Mouse (Mus musculus): Measurements from ENCODE around the gene Jdp2.

The Jdp2 gene

GRCm38 (mm10) chr12:85598611-85599477, at the start of gene Jdp2:
Jdp2 (plus strand) TSS chr12:85599027.
- under 1% methylated on average over 81 of the region's 90 CpGs for WGBS

GRCm38 (mm10) chr12:85549661-85550060, 49.2 kb upstream of the Jdp2 start:
- WGBS = 82% methylated on average over 8 of the region's 8 CpGs

DNA sequence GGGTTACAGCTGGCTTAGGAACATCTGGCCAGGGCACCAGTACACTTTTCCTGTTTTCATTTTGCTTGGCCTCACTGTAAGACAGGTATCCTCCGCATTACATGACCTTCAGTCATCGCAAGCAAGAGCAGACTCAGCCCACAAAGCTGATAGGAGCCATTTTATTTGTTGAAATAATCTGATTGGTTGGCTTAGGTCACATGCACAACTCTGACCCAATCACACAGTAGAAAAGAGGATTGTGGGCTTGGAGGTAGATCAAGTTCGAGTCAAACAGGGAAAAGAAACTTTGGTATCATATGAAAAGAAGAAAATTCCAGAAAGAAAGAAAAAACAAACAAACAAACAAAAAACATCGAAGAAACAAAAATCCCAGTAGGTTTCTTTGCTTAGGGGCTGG, 48.4 kb upstream of the Jdp2 start:
- WGBS = 88% methylated on average over 4 of the region's 4 CpGs

- 68% methylated on average over 10 of the region's 10 CpGs for WGBS
Measured at GRCm38 (mm10) chr12:85559299-85559698, 39.5 kb upstream of the Jdp2 start.

DNA sequence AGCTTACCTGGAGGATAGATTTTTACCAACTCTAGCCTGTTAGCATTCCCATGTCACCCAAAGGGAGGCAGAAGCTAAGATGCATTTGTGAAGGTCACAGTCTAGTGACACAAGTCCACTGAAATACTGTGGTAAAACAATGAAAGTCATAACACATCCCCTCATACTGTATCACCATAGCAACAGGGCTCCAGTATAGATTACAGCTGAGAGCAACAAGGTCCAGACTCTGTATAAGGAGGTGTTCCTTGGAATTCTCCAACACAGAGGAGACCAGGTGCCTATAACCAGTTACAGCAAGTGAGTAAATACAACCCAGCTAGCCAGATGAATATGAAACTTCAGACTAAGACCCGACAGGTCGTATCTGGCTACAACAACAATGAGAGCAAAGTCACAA, 33.4 kb upstream of the Jdp2 start:
- WGBS = 91% methylated on average over 2 of the region's 2 CpGs

DNA sequence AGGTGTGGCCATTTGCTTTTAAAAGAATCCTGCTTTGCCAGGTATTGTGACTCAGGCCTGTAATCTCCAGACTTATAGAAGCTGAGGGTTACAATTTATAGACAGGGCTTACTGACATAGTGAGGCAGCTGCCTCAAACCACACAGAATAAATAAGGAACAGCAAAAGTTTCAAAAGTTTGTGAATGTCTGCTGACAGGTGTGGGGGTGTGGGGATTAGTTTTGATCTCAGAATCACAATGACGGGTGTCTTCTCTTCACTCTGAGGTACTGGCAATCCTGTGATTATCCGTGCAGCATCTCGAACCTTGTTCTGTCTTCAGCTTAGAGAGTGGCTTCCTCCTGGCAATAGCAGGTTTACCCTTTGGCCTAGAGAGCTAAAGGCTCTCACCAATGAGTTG, 30.5 kb upstream of the Jdp2 start:
- WGBS = 94% methylated on average over 3 of the region's 3 CpGs

DNA sequence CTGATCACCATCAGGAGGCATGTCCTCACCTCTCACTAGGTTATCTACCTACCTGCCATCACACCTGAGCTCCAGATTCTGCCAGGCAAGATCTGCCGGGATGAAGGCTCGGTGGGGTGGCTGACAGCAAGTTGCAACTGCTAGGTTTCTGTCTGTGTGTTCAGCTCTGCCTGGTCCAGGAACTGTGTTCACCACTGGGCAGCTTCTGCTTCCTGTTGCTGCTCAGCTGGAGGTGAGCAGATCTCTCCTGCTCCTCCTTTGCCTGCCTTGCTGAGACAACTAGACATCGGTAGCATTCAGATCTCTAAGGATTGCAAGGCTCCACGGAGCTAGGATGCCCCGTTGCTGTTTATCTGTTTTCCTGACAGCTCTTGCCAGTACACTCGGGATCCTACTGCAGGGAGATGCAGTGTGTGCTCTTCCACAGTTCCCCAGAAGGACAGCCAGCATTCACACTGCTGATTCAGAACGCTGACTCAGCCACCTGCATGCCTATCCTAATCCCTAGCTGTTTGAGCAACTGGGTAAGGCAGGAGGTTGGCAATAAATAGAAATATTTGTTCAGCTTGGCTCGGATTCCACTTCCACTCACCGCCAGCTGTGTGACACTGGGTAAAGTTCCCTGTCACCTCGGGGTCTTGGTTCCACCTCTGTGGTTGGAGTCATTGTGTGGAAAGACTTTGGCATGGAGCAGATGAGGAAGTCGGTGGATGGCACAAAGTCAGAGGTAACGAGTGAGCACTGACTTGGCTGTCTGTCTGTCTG, 29.3 kb upstream of the Jdp2 start:
- 33% methylated on average over 12 of the region's 12 CpGs for WGBS

- WGBS = 83% methylated on average over 1 of the region's 1 CpGs
Measured at GRCm38 (mm10) chr12:85570158-85570540, 28.7 kb upstream of the Jdp2 start.

DNA sequence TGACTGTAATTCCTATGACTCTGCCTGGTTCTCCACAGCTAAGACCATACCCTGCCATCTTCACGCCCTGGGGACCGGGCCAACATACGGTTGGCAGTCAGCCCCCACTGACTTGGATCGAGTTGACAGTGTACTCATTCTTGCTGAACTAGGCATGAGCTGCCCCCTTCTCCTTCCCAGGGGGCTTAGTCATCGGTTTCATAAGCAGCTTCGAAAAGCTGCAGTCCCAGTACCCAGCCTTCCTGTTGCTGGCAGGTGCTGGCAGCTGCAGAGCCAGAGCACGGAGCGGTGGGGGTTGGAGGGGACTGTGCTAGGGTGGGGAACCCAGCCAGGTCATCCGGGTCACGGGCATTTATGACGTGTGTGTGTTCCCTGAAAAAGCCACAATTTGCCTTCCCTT, 27.5 kb upstream of the Jdp2 start:
- WGBS = 24% methylated on average over 11 of the region's 11 CpGs

DNA sequence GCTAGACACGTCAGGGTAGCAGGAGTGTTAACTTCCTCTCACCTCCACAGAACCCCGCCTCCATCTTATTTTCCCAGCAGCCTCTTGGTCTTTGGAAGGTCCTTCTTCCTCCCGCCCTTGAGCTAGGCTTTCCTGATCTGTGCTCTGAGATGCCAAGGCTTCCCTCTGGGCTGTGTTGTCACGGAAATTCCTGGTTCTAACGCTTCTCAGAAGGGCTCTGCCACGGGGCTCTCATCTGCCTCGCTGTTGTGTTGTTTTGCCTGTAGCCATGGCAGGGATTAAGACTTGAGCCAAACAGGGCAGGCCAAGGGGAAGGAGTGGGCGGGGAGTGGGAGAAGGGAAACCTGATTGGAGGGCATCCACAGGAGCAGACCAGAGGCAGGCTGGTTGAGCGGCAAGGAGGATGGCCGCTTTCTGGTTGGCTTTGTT, 26.8 kb upstream of the Jdp2 start:
- 39% methylated on average over 10 of the region's 10 CpGs for WGBS

DNA sequence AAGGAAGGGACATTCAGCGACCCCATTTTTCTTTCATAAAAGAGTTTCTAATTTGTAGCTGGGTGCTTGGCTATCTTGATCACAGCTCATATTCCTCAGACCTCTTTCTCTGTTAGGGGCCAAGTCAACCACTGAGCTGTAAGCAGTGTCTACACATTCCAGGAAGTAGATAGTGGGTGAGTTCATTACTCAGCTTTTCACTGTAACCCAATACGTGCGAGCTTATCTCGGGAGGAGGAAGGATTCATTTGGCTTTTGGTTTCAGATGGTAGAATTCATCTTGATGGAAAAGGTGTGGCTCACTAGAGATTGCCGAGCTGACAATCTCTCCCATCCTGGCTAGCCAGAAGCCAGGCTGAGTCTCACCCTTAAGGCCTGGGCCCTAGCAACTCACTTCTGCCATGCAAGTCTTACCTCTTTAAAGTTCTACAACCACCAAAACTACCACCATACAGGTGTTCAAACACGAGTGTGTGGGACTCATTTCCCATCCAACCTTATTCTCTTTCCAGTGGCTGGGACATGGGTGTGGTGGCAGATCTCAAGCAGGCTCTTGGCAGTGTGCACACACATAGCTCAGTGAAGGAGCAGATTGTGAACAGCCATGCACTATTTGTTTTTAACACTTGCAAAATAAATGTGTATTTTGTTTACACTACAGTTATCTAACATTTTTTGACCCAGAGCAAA, 23.9 kb upstream of the Jdp2 start:
- 73% methylated on average over 6 of the region's 6 CpGs for WGBS

GRCm38 (mm10) chr12:85575496-85575840, 23.4 kb upstream of the Jdp2 start:
- WGBS = 49% methylated on average over 4 of the region's 4 CpGs

DNA sequence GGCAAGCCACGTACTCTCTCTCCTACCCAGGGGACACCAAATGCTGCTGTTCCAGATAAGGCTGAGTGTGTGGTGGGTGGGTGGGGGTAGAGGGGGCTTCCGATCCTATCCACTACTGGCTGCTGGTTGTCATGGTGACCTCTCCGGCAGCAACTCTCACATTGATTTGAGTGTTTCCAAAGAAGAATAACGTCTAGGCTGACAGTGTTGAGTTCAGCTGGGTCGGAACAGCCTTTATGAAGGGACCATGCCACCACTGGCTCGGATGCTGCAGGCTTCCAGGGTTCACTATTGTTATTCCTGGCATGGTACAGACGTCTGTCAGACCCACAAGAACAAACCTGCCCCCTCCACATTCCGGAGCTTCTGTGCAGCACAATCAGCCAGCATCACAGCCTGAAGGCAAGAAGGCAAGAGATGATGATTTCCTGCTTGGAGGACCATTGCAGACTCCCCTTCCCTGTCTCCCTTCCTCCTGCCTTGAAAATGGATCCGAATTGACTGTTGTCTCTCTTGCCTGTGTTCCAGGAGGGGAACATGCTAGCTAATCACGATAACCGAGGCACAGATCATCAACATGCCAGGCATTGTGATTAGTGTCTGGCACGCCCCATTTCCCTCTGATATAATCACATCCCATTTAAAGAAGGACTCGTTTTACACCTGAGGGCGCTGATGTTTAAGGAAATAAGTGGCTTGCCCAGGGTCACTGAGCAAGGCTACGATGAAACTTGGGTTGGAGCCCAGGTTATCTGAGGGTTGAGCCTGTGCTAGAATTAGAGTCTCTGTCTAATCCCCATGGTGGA, 17.4 kb upstream of the Jdp2 start:
- WGBS = 40% methylated on average over 15 of the region's 15 CpGs

DNA sequence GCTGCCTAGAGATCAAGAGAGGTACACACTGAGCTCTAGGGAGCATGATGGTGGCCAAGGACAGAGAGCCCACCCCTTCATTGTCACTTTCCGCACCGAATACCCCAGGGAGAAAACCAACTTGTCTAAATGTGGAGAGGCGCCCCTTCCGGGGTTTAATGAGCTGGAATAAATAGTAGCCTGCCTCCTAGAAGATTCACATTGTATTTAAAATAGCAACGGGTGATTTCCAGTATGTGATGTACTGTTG, 16.8 kb upstream of the Jdp2 start:
- 79% methylated on average over 5 of the region's 5 CpGs for WGBS

GRCm38 (mm10) chr12:85585761-85586258, 13.0 kb upstream of the Jdp2 start:
- 61% methylated on average over 11 of the region's 11 CpGs for WGBS

DNA sequence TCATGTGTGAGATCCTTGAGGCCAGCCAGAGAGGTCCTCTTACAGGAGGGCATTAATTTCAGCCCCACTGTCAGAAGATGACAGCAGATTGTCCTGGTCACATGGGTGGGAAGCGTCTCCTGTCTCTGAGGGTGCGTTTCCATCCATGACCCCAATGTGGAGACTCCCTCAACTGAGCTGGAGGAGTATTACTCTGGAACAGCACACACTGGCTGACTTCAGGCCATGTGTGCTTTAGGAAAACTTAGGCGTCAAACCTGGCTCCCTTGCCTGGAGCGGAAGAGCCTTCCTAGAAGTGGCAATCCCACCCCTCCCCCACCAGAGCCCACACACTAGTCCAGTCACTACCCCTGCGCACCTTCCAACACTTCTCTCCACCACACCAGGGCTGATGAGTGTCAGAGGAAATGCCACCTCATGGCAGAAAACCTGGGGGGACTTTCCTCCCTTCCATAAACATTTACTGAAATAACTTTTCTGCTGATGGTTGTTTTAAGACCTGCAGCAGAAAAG, 8.9 kb upstream of the Jdp2 start:
- 82% methylated on average over 5 of the region's 5 CpGs for WGBS

- WGBS = 74% methylated on average over 9 of the region's 9 CpGs
Measured at GRCm38 (mm10) chr12:85592943-85593342, 5.9 kb upstream of the Jdp2 start.

DNA sequence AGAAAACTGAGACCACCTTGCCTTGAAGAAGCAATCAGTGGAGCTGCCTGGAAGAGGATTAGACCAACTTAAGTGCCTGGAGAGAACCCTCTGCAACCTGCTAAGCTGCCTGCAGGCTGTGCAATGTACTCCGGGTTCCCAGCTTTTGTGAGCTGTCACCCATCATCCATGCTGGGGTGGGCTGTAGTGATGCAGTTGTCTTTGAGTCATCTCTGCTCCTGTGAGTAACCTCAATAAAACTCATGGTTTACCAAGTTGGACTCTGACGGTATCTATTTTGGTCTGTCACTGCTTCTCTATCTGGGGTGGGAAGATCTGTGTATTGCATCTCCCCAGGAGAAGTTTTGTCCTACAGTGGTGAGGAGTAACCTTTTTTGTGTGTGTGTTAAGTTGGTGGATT, 4.4 kb upstream of the Jdp2 start:
- WGBS = 60% methylated on average over 2 of the region's 2 CpGs

DNA sequence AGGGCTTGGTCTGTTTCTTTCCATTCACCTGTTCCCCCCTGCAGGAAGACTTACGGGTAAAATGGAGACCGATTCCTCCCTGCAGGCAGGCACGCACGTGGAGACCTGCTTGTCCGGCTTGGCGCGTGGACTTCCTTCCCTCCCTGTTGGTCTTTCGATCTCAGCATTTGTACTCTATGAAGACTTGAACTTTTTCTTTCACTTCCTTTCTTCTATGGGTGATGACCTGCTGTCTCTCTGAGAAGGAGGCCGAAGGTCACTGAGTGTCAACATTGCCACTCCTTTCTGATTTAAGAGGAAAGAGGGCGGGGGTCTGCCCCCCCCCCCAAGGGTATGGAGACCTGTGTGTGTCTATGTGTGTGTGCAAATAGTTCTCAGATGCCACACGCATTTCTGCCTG, 774 bp upstream of the Jdp2 start:
- WGBS = 60% methylated on average over 11 of the region's 11 CpGs

GRCm38 (mm10) chr12:85599478-85600152, 788 bp downstream of the Jdp2 start:
- WGBS = under 1% methylated on average over 48 of the region's 49 CpGs

DNA sequence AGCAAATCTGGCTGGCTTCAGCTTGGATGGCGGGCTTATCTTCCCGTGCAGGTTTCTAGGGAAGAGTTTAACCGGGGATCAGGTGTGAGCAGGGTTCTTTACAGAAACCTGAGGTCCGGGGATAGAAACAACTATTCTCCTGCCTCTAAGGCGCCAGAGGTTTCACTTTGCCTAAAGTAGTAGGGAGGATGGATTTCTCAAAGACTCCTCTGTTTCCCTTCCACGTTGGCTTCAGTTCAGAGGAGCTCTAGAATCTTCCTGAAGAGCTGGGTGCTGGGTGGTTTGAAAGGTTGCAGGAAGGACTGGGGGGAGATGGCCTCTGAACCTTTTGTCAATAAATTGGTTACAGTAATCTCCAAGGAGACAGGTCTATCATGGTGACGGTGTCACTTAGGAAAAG, 1.8 kb downstream of the Jdp2 start:
- WGBS = 27% methylated on average over 7 of the region's 7 CpGs

Measured in cerebral cortex, adult 2 months (tissue).